ENCODE assay signal across 21 mouse cellular contexts in genomic region chr8:126644179-126644578, GRCm38 (mm10). TPM values are rescaled to one million over a fixed set of nuclear protein-coding genes. Genes with fewer than 3 reads are reported as not detected.
DNase-seq lines count a peak whose midpoint lies in the region; ATAC-seq and TF ChIP-seq lines count a peak whose summit lies in the region.
"Had no signal": no experiment of that assay in that cellular context is flagged by ENCODE, and none has a peak within 500 bp of the region (broad histone marks: within the 10 kb centered on the region; RNA-seq: fewer than 3 reads in every experiment).

No protein-coding gene starts in this region.

- H3K27me3 ChIP-seq in lung, embryonic 14.5 days (ENCODE audit: insufficient read depth, low read length): no peaks in the 10 kb centered on the region
- no peaks in the 10 kb centered on the region for H3K27me3 ChIP-seq in embryonic facial prominence, embryonic 11.5 days (ENCODE audit: control insufficient read depth, insufficient read depth, low read length)
- H3K27me3 ChIP-seq in limb, embryonic 14.5 days (ENCODE audit: control insufficient read depth, insufficient read depth, low read length): no peaks in the 10 kb centered on the region
- no peaks in the 10 kb centered on the region for H3K27me3 ChIP-seq in intestine, embryonic 16.5 days (replicated peaks; ENCODE audit: control insufficient read depth, insufficient read depth, low read length)
- H3K27me3 ChIP-seq: embryonic facial prominence, embryonic 15.5 days; forebrain, embryonic 15.5 days; heart, embryonic 12.5 days; hindbrain, embryonic 12.5 days; intestine, embryonic 15.5 days had no signal

- no peaks in the 10 kb centered on the region for H3K4me1 ChIP-seq in lung, embryonic 14.5 days (ENCODE audit: insufficient read depth)
- no peaks in the 10 kb centered on the region for H3K4me1 ChIP-seq in embryonic facial prominence, embryonic 11.5 days (ENCODE audit: control insufficient read depth, insufficient read depth, low read length)
- H3K4me1 ChIP-seq in limb, embryonic 14.5 days (ENCODE audit: control insufficient read depth, insufficient read depth, low read length): peaks cover 7% of the 10 kb centered on the region
- H3K4me1 ChIP-seq in intestine, embryonic 16.5 days (ENCODE audit: control insufficient read depth, insufficient read depth, low read length): peaks cover 11% of the 10 kb centered on the region
- H3K4me1 ChIP-seq: forebrain, embryonic 15.5 days; intestine, embryonic 15.5 days had no signal

- no peaks in the 10 kb centered on the region for H3K9me3 ChIP-seq in lung, embryonic 14.5 days (ENCODE audit: low read depth, low read length)
- H3K9me3 ChIP-seq in embryonic facial prominence, embryonic 11.5 days (replicated peaks; ENCODE audit: control insufficient read depth, low read length): no peaks in the 10 kb centered on the region
- no peaks in the 10 kb centered on the region for H3K9me3 ChIP-seq in limb, embryonic 14.5 days (ENCODE audit: control insufficient read depth, low read length)
- no peaks in the 10 kb centered on the region; the same call in 1 of the 2 replicates for H3K9me3 ChIP-seq in intestine, embryonic 16.5 days (ENCODE audit: control insufficient read depth, low read length)
- H3K9me3 ChIP-seq: embryonic facial prominence, embryonic 15.5 days; forebrain, embryonic 15.5 days; intestine, embryonic 15.5 days had no signal

- no peak overlapping the region for H3K4me3 ChIP-seq in lung, embryonic 14.5 days (ENCODE audit: low read depth, low read length)
- H3K4me3 ChIP-seq in embryonic facial prominence, embryonic 11.5 days (ENCODE audit: low read depth, low read length): no peak overlapping the region
- H3K4me3 ChIP-seq in limb, embryonic 14.5 days (replicated peaks; ENCODE audit: low read length): no peak overlapping the region
- H3K4me3 ChIP-seq in intestine, embryonic 16.5 days (ENCODE audit: low read length): no peak overlapping the region
- H3K4me3 ChIP-seq: embryonic facial prominence, embryonic 15.5 days; erythroblast, embryonic 14.5 days; forebrain, embryonic 15.5 days; gastrocnemius, adult 2 months; heart, embryonic 12.5 days; hindbrain, embryonic 12.5 days; intestine, embryonic 15.5 days had no signal

- DNase-seq in lung, embryonic 14.5 days: peak; percentile 43
- DNase-seq in lung, postnatal 10 days: no peak
- DNase-seq in embryo, embryonic 10.5 days (ENCODE audit: low spot score): peak; percentile 79
- DNase-seq in embryonic facial prominence, embryonic 11.5 days (ENCODE audit: low spot score): peak; percentile 82
- peak; percentile 33 for DNase-seq in limb, embryonic 14.5 days (ENCODE audit: low spot score)
- DNase-seq in layer of hippocampus, postnatal 14 days (ENCODE audit: low spot score in 2 of 2): no peak
- DNase-seq in urinary bladder, postnatal 10 days (ENCODE audit: low spot score): no peak
- DNase-seq: adrenal gland, adult 8-10 months; adrenal gland, postnatal 36 days; cerebellum, adult 11 months; cerebellum, adult 8-10 months; cerebellum, postnatal 25 days; gastrocnemius, adult 2 months; gastrocnemius, postnatal 25 days had no signal

- no peak overlapping the region for H3K9ac ChIP-seq in lung, embryonic 14.5 days
- H3K9ac ChIP-seq in embryonic facial prominence, embryonic 11.5 days (replicated peaks; ENCODE audit: low read length): no peak overlapping the region
- H3K9ac ChIP-seq in limb, embryonic 14.5 days (ENCODE audit: low read depth, low read length, severe bottlenecking): no peak overlapping the region
- no peak overlapping the region for H3K9ac ChIP-seq in intestine, embryonic 16.5 days (ENCODE audit: low read depth, low read length)
- H3K9ac ChIP-seq: embryonic facial prominence, embryonic 15.5 days; forebrain, embryonic 15.5 days; heart, embryonic 12.5 days; hindbrain, embryonic 12.5 days; intestine, embryonic 15.5 days had no signal

- no peak for TF ChIP-seq CTCF in lung, embryonic 14.5 days (IDR thresholded peaks at IDR 0.05; ENCODE audit: low read depth)

- ATAC-seq in lung, embryonic 14.5 days (ENCODE audit: insufficient read depth): no peak
- 0 out of 2 replicates have a peak, but pooled peaks have one; percentile 47 for ATAC-seq in embryonic facial prominence, embryonic 11.5 days (replicated peaks; ENCODE audit: insufficient number of reproducible peaks, low FRiP score, low TSS enrichment, low read depth)
- ATAC-seq in limb, embryonic 14.5 days (ENCODE audit: low FRiP score, low read depth): no peak
- ATAC-seq in intestine, embryonic 16.5 days: no peak
- ATAC-seq: forebrain, embryonic 15.5 days; intestine, embryonic 15.5 days had no signal

- H3K4me2 ChIP-seq in lung, embryonic 14.5 days: no peak overlapping the region
- H3K4me2 ChIP-seq in embryonic facial prominence, embryonic 11.5 days (ENCODE audit: low read depth, low read length): no peak overlapping the region
- no peak overlapping the region for H3K4me2 ChIP-seq in limb, embryonic 14.5 days (replicated peaks; ENCODE audit: low read depth, low read length, severe bottlenecking)
- H3K4me2 ChIP-seq in intestine, embryonic 16.5 days (ENCODE audit: low read depth, low read length): no peak overlapping the region
- H3K4me2 ChIP-seq: embryonic facial prominence, embryonic 15.5 days; forebrain, embryonic 15.5 days; heart, embryonic 12.5 days; hindbrain, embryonic 12.5 days; intestine, embryonic 15.5 days had no signal

- no peak overlapping the region for H3K27ac ChIP-seq in lung, embryonic 14.5 days (ENCODE audit: low read depth)
- H3K27ac ChIP-seq in embryonic facial prominence, embryonic 11.5 days (replicated peaks; ENCODE audit: low read depth, low read length): no peak overlapping the region
- H3K27ac ChIP-seq in limb, embryonic 14.5 days (replicated peaks; ENCODE audit: low read depth, low read length): no peak overlapping the region
- no peak overlapping the region for H3K27ac ChIP-seq in intestine, embryonic 16.5 days (ENCODE audit: low read length)
- H3K27ac ChIP-seq: embryonic facial prominence, embryonic 15.5 days; forebrain, embryonic 15.5 days; gastrocnemius, adult 2 months; hindbrain, embryonic 12.5 days; intestine, embryonic 15.5 days had no signal

- 33% methylated on average over 5 of the region's 5 CpGs for WGBS in lung, embryonic 14.5 days
- 28% methylated on average over 5 of the region's 5 CpGs for WGBS in embryonic facial prominence, embryonic 11.5 days
- WGBS in limb, embryonic 14.5 days: 16% methylated on average over 5 of the region's 5 CpGs
- WGBS in intestine, embryonic 16.5 days: 71% methylated on average over 5 of the region's 5 CpGs

- no peaks in the 10 kb centered on the region for H3K36me3 ChIP-seq in lung, embryonic 14.5 days (ENCODE audit: insufficient read depth)
- no peaks in the 10 kb centered on the region for H3K36me3 ChIP-seq in embryonic facial prominence, embryonic 11.5 days (replicated peaks; ENCODE audit: control insufficient read depth, insufficient read depth, low read depth, low read length)
- no peaks in the 10 kb centered on the region for H3K36me3 ChIP-seq in limb, embryonic 14.5 days (ENCODE audit: control insufficient read depth, insufficient read depth, low read length)
- no peaks in the 10 kb centered on the region for H3K36me3 ChIP-seq in intestine, embryonic 16.5 days (ENCODE audit: control insufficient read depth, insufficient read depth, low read length)
- H3K36me3 ChIP-seq: embryonic facial prominence, embryonic 15.5 days; forebrain, embryonic 15.5 days; heart, embryonic 12.5 days; hindbrain, embryonic 12.5 days; intestine, embryonic 15.5 days had no signal

- TF ChIP-seq POLR2A in limb, embryonic 14.5 days (IDR thresholded peaks at IDR 0.05; ENCODE audit: borderline replicate concordance, extremely low read depth, insufficient read depth, insufficient read length): no peak

RNA-seq across cellular contexts. Expression of gene Irf2bp2, which starts 50.4 kb away (rescaled TPM):
- 8.9 and 9.3 TPM in 2 replicates for polyA plus RNA-seq in lung, embryonic 14.5 days (2014; fragmentation: Nextera tagmentation; extraction: Ambion mirVana)
- 6.5 and 6.9 TPM in 2 replicates for polyA plus RNA-seq in embryonic facial prominence, embryonic 11.5 days (2014; fragmentation: Nextera tagmentation; extraction: Ambion mirVana)
- 44.5 and 58.6 TPM in 2 replicates for polyA plus RNA-seq in limb, embryonic 14.5 days (2012; rRNA removed)
- polyA plus RNA-seq in limb, embryonic 14.5 days (2014; fragmentation: Nextera tagmentation; extraction: Ambion mirVana): 10.0 and 10.1 TPM in 2 replicates
- 10 to 100 TPM; 57.1 to 61.7 TPM for total RNA-seq in layer of hippocampus, postnatal 14 days (2021)
- 11.5 and 11.9 TPM in 2 replicates for polyA plus RNA-seq in intestine, embryonic 16.5 days (2015; fragmentation: Nextera tagmentation; extraction: Ambion mirVana)

Comparison
In these comparisons a context has a peak if more than half of its experiments do, and no peak if none do; other contexts are left out.
1. DNase-seq: peak in lung, embryonic 14.5 days (single experiment), embryo, embryonic 10.5 days (single experiment), embryonic facial prominence, embryonic 11.5 days (single experiment) and limb, embryonic 14.5 days (single experiment); none in lung, postnatal 10 days (single experiment), layer of hippocampus, postnatal 14 days (0 of 2) and urinary bladder, postnatal 10 days (single experiment).